ENCODE assay signal across 29 mouse cellular contexts in genomic region chr10:10744097-10744496, GRCm38 (mm10).
A peak's percentile ranks its signal among the peaks of the same experiment; 100 is the strongest.
DNase-seq lines count a peak whose midpoint lies in the region; ATAC-seq and TF ChIP-seq lines count a peak whose summit lies in the region.
"Had no signal": no experiment of that assay in that cellular context is flagged by ENCODE, and none has a peak within 500 bp of the region (broad histone marks: within the 10 kb centered on the region; RNA-seq: fewer than 3 reads in every experiment).

No protein-coding gene starts in this region.

- H3K9me3 ChIP-seq in lung, postnatal 0 days (ENCODE audit: low read length): no peaks in the 10 kb centered on the region
- H3K9me3 ChIP-seq in intestine, embryonic 16.5 days (ENCODE audit: control insufficient read depth, low read length): no peaks in the 10 kb centered on the region
- H3K9me3 ChIP-seq: forebrain, embryonic 10.5 days; forebrain, embryonic 13.5 days; heart, embryonic 12.5 days; heart, embryonic 15.5 days; hindbrain, embryonic 10.5 days; hindbrain, embryonic 13.5 days had no signal

- no peak for TF ChIP-seq POLR2A in bone marrow macrophage, adult 2 months (IDR thresholded peaks at IDR 0.05; ENCODE audit: borderline replicate concordance, low read depth, low read length)

- TF ChIP-seq CTCF in lung, postnatal 0 days (IDR thresholded peaks at IDR 0.05): no peak
- no peak for TF ChIP-seq CTCF in bone marrow macrophage, adult 2 months (IDR thresholded peaks at IDR 0.05; ENCODE audit: low read depth, low read length)

- no peak overlapping the region for H3K9ac ChIP-seq in lung, postnatal 0 days (replicated peaks; ENCODE audit: low read depth)
- H3K9ac ChIP-seq in intestine, embryonic 16.5 days (ENCODE audit: low read depth, low read length): no peak overlapping the region
- H3K9ac ChIP-seq: forebrain, embryonic 13.5 days; heart, embryonic 12.5 days; heart, embryonic 15.5 days; hindbrain, embryonic 13.5 days had no signal

- no peak for ATAC-seq in lung, postnatal 0 days
- peak; percentile 57 for ATAC-seq in megakaryocyte, adult 5-6 weeks (ENCODE audit: poor library complexity, severe bottlenecking)
- ATAC-seq in neutrophil, adult 5-6 weeks (ENCODE audit: extremely low read depth, insufficient number of reproducible peaks, low FRiP score, poor library complexity, severe bottlenecking): peak; percentile 53; the same call in 1 of the 2 replicates
- ATAC-seq in intestine, embryonic 16.5 days: no peak
- ATAC-seq: CD4-positive, CD25-positive, alpha-beta regulatory T cell, adult 4 months; forebrain, embryonic 13.5 days; forebrain, embryonic 16.5 days; hindbrain, embryonic 16.5 days; intestine, postnatal 0 days; Patski had no signal

- no peak overlapping the region for H3K4me2 ChIP-seq in lung, postnatal 0 days (replicated peaks; ENCODE audit: low read depth, low read length)
- H3K4me2 ChIP-seq in intestine, embryonic 16.5 days (ENCODE audit: low read depth, low read length): no peak overlapping the region
- H3K4me2 ChIP-seq: forebrain, embryonic 13.5 days; heart, embryonic 12.5 days; heart, embryonic 15.5 days; hindbrain, embryonic 13.5 days had no signal

- H3K27ac ChIP-seq in lung, postnatal 0 days (ENCODE audit: low read length): no peak overlapping the region
- H3K27ac ChIP-seq in bone marrow macrophage, adult 2 months (ENCODE audit: insufficient read depth, low read depth, low read length): peak overlapping the region; percentile 13; the same call in 1 of the 2 replicates
- no peak overlapping the region for H3K27ac ChIP-seq in intestine, embryonic 16.5 days (ENCODE audit: low read length)
- H3K27ac ChIP-seq: forebrain, embryonic 10.5 days; forebrain, embryonic 13.5 days; heart, embryonic 15.5 days; hindbrain, embryonic 10.5 days; hindbrain, embryonic 13.5 days had no signal

- no peak for TF ChIP-seq EP300 in lung, postnatal 0 days (IDR thresholded peaks at IDR 0.05)

- no peaks in the 10 kb centered on the region for H3K36me3 ChIP-seq in lung, postnatal 0 days (ENCODE audit: insufficient read depth, low read length)
- no peaks in the 10 kb centered on the region for H3K36me3 ChIP-seq in intestine, embryonic 16.5 days (ENCODE audit: control insufficient read depth, insufficient read depth, low read length)
- H3K36me3 ChIP-seq: forebrain, embryonic 10.5 days; heart, embryonic 12.5 days; heart, embryonic 15.5 days; hindbrain, embryonic 10.5 days; hindbrain, embryonic 13.5 days had no signal

- H3K4me1 ChIP-seq in lung, postnatal 0 days (ENCODE audit: insufficient read depth, low read depth, low read length): no peaks in the 10 kb centered on the region
- peaks cover 17% of the 10 kb centered on the region for H3K4me1 ChIP-seq in bone marrow macrophage, adult 2 months (ENCODE audit: control insufficient read depth, insufficient read depth, low read length)
- H3K4me1 ChIP-seq in intestine, embryonic 16.5 days (ENCODE audit: control insufficient read depth, insufficient read depth, low read length): no peaks in the 10 kb centered on the region
- H3K4me1 ChIP-seq: forebrain, embryonic 10.5 days; forebrain, embryonic 13.5 days; heart, embryonic 12.5 days; heart, embryonic 15.5 days; hindbrain, embryonic 10.5 days; hindbrain, embryonic 13.5 days had no signal

- no peak overlapping the region for H3K4me3 ChIP-seq in lung, postnatal 0 days (ENCODE audit: low read depth, low read length)
- no peak overlapping the region for H3K4me3 ChIP-seq in bone marrow macrophage, adult 2 months (ENCODE audit: insufficient read depth, low read length)
- no peak overlapping the region for H3K4me3 ChIP-seq in intestine, embryonic 16.5 days (ENCODE audit: low read length)
- H3K4me3 ChIP-seq: forebrain, embryonic 10.5 days; forebrain, embryonic 13.5 days; heart, embryonic 12.5 days; heart, embryonic 15.5 days; hindbrain, embryonic 10.5 days; hindbrain, embryonic 13.5 days had no signal

- intact Hi-C loops in left cerebral cortex, postnatal 25 days (cut with DNase I): no loop called here

- no peaks in the 10 kb centered on the region for H3K27me3 ChIP-seq in lung, postnatal 0 days (replicated peaks; ENCODE audit: insufficient read depth, low read length)
- no peaks in the 10 kb centered on the region for H3K27me3 ChIP-seq in intestine, embryonic 16.5 days (replicated peaks; ENCODE audit: control insufficient read depth, insufficient read depth, low read length)
- H3K27me3 ChIP-seq: forebrain, embryonic 13.5 days; heart, embryonic 12.5 days; heart, embryonic 15.5 days; hindbrain, embryonic 13.5 days; Patski had no signal

- 34% methylated on average over 1 of the region's 1 CpGs for WGBS in lung, postnatal 0 days
- 65% methylated on average over 1 of the region's 1 CpGs for WGBS in intestine, embryonic 16.5 days

- peak; percentile 36 for DNase-seq in lung, postnatal 0 days (ENCODE audit: low spot score)
- DNase-seq in lung, postnatal 14 days: no peak
- DNase-seq in left cerebral cortex, postnatal 25 days (ENCODE audit: low spot score in 2 of 2): no peak
- no peak for DNase-seq in layer of hippocampus, postnatal 36 days
- DNase-seq: adrenal gland, postnatal 10 days; adrenal gland, postnatal 36 days; cerebellum, adult 11 months; cerebellum, adult 2 months; cerebellum, postnatal 14 days; gastrocnemius, postnatal 10 days; gastrocnemius, postnatal 36 days; heart, adult 18-20 months; heart, postnatal 10 days; heart, postnatal 36 days had no signal

Comparison
In these comparisons a context has a peak if more than half of its experiments do, and no peak if none do; other contexts are left out.
1. ATAC-seq: peak in megakaryocyte, adult 5-6 weeks (single experiment) and neutrophil, adult 5-6 weeks (single experiment); none in lung, postnatal 0 days (single experiment) and intestine, embryonic 16.5 days (single experiment).